In genomic region chr2:85196901-85197300, GRCm38 (mm10) we compare ENCODE assay signal across 9 mouse cellular contexts. TPM values are rescaled to one million over a fixed set of nuclear protein-coding genes. Genes with fewer than 3 reads are reported as not detected.
DNase-seq lines count a peak whose midpoint lies in the region; ATAC-seq and TF ChIP-seq lines count a peak whose summit lies in the region.
"Had no signal": no experiment of that assay in that cellular context is flagged by ENCODE, and none has a peak within 500 bp of the region (broad histone marks: within the 10 kb centered on the region; RNA-seq: fewer than 3 reads in every experiment).

Lrrc55 (minus strand) TSS chr2:85197197.

- no peaks in the 10 kb centered on the region for H3K9me3 ChIP-seq in lung, embryonic 16.5 days (ENCODE audit: control insufficient read depth, low read length)
- no peaks in the 10 kb centered on the region for H3K9me3 ChIP-seq in stomach, embryonic 15.5 days

- H3K4me3 ChIP-seq in cerebellum, adult 2 months (replicated peaks; ENCODE audit: insufficient read depth, low read depth, low read length): peak within 1 kb of the TSS; percentile 77
- H3K4me3 ChIP-seq in lung, embryonic 16.5 days (ENCODE audit: low read length): no peak within 1 kb of the TSS
- peak within 1 kb of the TSS; percentile 25 for H3K4me3 ChIP-seq in stomach, embryonic 15.5 days (replicated peaks)

- 97% methylated on average over 1 of the region's 1 CpGs for WGBS in cerebellum, adult 2 months
- 91% methylated on average over 1 of the region's 1 CpGs for WGBS in lung, embryonic 16.5 days
- WGBS in stomach, embryonic 15.5 days: 86% methylated on average over 1 of the region's 1 CpGs

- no peak within 1 kb of the TSS for H3K9ac ChIP-seq in lung, embryonic 16.5 days (ENCODE audit: low read length)
- no peak within 1 kb of the TSS for H3K9ac ChIP-seq in stomach, embryonic 15.5 days

- peak within 1 kb of the TSS; percentile 13 for H3K4me2 ChIP-seq in lung, embryonic 16.5 days (ENCODE audit: low read depth, low read length)
- H3K4me2 ChIP-seq in stomach, embryonic 15.5 days: peak within 1 kb of the TSS; percentile 47

- H3K36me3 ChIP-seq in lung, embryonic 16.5 days (ENCODE audit: control insufficient read depth, insufficient read depth, low read length): no peaks in the 10 kb centered on the region
- H3K36me3 ChIP-seq in stomach, embryonic 15.5 days: no peaks in the 10 kb centered on the region

- DNase-seq in cerebellum, adult 2 months: no peak
- no peak for DNase-seq in cerebellum, adult 8-10 months
- DNase-seq in lung, adult 18-20 months: no peak
- no peak for DNase-seq in left cerebral cortex, postnatal 14 days (ENCODE audit: low spot score in 2 of 2)
- no peak for DNase-seq in cerebellum, postnatal 4 days (ENCODE audit: low spot score in 2 of 2)
- DNase-seq in urinary bladder, postnatal 10 days (ENCODE audit: low spot score): no peak

- no peak for TF ChIP-seq POLR2A in cerebellum, adult 2 months (IDR thresholded peaks at IDR 0.05; ENCODE audit: borderline replicate concordance, insufficient read depth, low read length)

- no peak for TF ChIP-seq CTCF in cerebellum, adult 2 months (IDR thresholded peaks at IDR 0.05; ENCODE audit: borderline replicate concordance, insufficient read depth, low read depth, low read length)

- H3K27ac ChIP-seq in cerebellum, adult 2 months (ENCODE audit: insufficient read depth, low read length): no peak within 1 kb of the TSS
- H3K27ac ChIP-seq in lung, embryonic 16.5 days (ENCODE audit: low read length): no peak within 1 kb of the TSS
- no peak within 1 kb of the TSS for H3K27ac ChIP-seq in stomach, embryonic 15.5 days

- ATAC-seq in lung, embryonic 16.5 days (ENCODE audit: low read depth): no peak
- ATAC-seq in stomach, embryonic 15.5 days (ENCODE audit: insufficient read depth, low FRiP score, low read depth): no peak

- no peaks in the 10 kb centered on the region; the same call in 1 of the 2 replicates for H3K4me1 ChIP-seq in cerebellum, adult 2 months (ENCODE audit: control insufficient read depth, insufficient read depth, low read length)
- 0 out of 2 replicates have a peak, but pooled peaks cover 4% of the 10 kb centered on the region for H3K4me1 ChIP-seq in lung, embryonic 16.5 days (replicated peaks; ENCODE audit: control insufficient read depth, insufficient read depth, low read length)
- peaks cover 3% of the 10 kb centered on the region; the same call in 1 of the 2 replicates for H3K4me1 ChIP-seq in stomach, embryonic 15.5 days

- intact Hi-C loops in left cerebral cortex, postnatal 14 days (cut with DNase I): no loop called here

- no peaks in the 10 kb centered on the region for H3K27me3 ChIP-seq in cerebellum, adult 2 months (ENCODE audit: control insufficient read depth, insufficient read depth, low read length)
- H3K27me3 ChIP-seq in lung, embryonic 16.5 days (ENCODE audit: control insufficient read depth, insufficient read depth, low read depth, low read length): peaks cover 2% of the 10 kb centered on the region; the same call in 1 of the 2 replicates
- H3K27me3 ChIP-seq in stomach, embryonic 15.5 days (replicated peaks): 0 out of 2 replicates have a peak, but pooled peaks cover 3% of the 10 kb centered on the region

RNA-seq across cellular contexts. Expression of gene Lrrc55, which starts in this region (rescaled TPM):
- polyA plus RNA-seq in cerebellum, adult 2 months (2012; rRNA removed): 7.3 and 8.3 TPM in 2 replicates
- polyA plus RNA-seq in lung, embryonic 16.5 days (2015; fragmentation: Nextera tagmentation; extraction: Ambion mirVana): 0.20 and 0.29 TPM in 2 replicates
- 10 to 100 TPM; 35.6 to 44.1 TPM for total RNA-seq in left cerebral cortex, postnatal 14 days (2021)
- polyA plus RNA-seq in stomach, embryonic 15.5 days (2015; fragmentation: Nextera tagmentation; extraction: Ambion mirVana): 2.8 and 3.5 TPM in 2 replicates
- total RNA-seq: hematopoietic stem cell, adult 5-6 weeks had no signal
